Mouse (Mus musculus): ENCODE measurements at regions not wholly inside any gene's neighbourhood (a gene's known extent, or its start where the extent isn't known, plus 50 kb on each side); places are given as distances from the start of the nearest gene placed in this dataset.

DNA sequence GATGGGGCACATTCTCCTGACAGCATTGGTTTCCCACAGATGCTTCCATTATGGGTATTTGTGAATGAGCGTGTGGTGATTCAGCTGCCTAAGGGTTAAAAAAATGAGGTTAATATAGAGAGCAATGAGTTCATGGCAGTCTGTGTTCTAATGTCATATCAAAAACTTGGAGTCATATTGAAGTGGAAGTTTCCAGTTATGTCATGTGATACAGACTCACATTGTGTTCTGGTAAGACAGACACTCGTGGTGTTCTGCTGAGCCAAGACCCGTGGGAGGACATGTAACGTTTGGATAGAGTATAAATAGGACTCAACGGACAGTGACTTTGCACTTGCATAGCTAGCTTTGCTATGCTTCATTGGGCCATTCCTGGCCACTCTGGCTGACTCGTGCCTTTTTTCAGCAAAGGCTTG is 770.7 kb upstream of the Grm7 start:
- no peak for TF ChIP-seq E2F4 (IDR thresholded peaks at IDR 0.05; ENCODE audit: borderline replicate concordance, low read depth, low read length)
- no peak for TF ChIP-seq POLR2A (IDR thresholded peaks at IDR 0.05; ENCODE audit: control insufficient read depth in 1 of 2, insufficient read depth in 1 of 2, low read depth in 1 of 2, low read length in 2 of 2, poor library complexity in 1 of 2)
- no peak for TF ChIP-seq MEF2A (IDR thresholded peaks at IDR 0.05; ENCODE audit: extremely low read depth, insufficient replicate concordance, low read depth, low read length, poor library complexity, severe bottlenecking)
- no peak for TF ChIP-seq ZC3H11A (IDR thresholded peaks at IDR 0.05; ENCODE audit: low read depth, low read length)
- no peak for TF ChIP-seq MXI1 (IDR thresholded peaks at IDR 0.05; ENCODE audit: low read depth, low read length)
- TF ChIP-seq TAL1 (IDR thresholded peaks at IDR 0.05; ENCODE audit: low read length), result no peak
- no peak for TF ChIP-seq CHD2 (IDR thresholded peaks at IDR 0.05; ENCODE audit: low read length)
- no peak for TF ChIP-seq CTCF (IDR thresholded peaks at IDR 0.05 in 2 of 3, conservative IDR thresholded peaks at IDR 0.05 in 1 of 3; ENCODE audit: control insufficient read depth in 1 of 3, insufficient read depth in 1 of 3, low read depth in 2 of 3, low read length in 3 of 3, poor library complexity in 1 of 3, severe bottlenecking in 1 of 3)
- no peak for TF ChIP-seq MAFK (IDR thresholded peaks at IDR 0.05; ENCODE audit: borderline replicate concordance, low read depth, low read length)
- TF ChIP-seq ZMIZ1 (IDR thresholded peaks at IDR 0.05; ENCODE audit: low read depth, low read length), result no peak
- no peak for TF ChIP-seq JUND (IDR thresholded peaks at IDR 0.05; ENCODE audit: low read depth, low read length)
- TF ChIP-seq RCOR1 (IDR thresholded peaks at IDR 0.05; ENCODE audit: low read depth, low read length), result no peak
